Mouse (Mus musculus) small intestine, adult 2 months (tissue): ENCODE results near the gene Pigz.

ENCODE experiments used
- CTCF ChIP-seq: fragments of 200-500 bp; IDR thresholded peaks from 2 replicates; pipeline ENCODE4 v1.5.1; 2012; ENCODE audit warnings: low read depth, mild to moderate bottlenecking, control low read depth, inconsistent platforms, low read length, moderate library complexity, mixed read lengths; ENCODE audit not compliant: insufficient replicate concordance, insufficient read length; ENCODE audit errors: extremely low read depth
- POLR2A ChIP-seq: fragments of 200-500 bp; IDR thresholded peaks from 2 replicates; pipeline ENCODE4 v1.6.1; 2012; ENCODE audit warnings: low read depth, mild to moderate bottlenecking, control low read depth, inconsistent platforms, low read length, moderate library complexity

DNA sequence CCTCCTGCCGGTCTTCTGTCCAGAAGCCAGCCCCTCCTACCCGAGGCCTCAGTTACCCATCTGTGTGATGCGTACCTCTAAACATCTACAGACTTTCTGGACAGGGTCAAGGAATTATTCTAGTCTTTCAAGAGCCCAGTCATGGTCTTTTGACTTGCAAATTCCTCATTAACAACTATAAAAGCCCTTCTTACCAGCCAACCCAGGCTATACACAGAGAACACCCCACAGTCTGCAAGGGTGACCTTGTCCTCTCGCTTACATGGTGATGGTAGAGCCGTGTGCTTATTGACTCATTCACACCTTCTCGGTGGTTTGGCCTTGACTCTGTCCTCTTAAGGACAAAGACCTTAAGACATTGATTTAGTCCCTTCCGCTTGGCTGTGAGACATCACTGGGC lies 42.7 kb upstream of the Pigz start:
- TF ChIP-seq CTCF (no peak), POLR2A (no peak)
